Mouse (Mus musculus) ES-Bruce4 (cell line): Measurements from ENCODE around the gene Csad.

Source experiments
- CTCF ChIP-seq: IDR thresholded peaks from one replicate; pipeline ENCODE4 v1.8.1; 2011; ENCODE audit warnings: low read depth, low read length
- POLR2A ChIP-seq: IDR thresholded peaks from one replicate; pipeline ENCODE4 v1.8.1; 2011; ENCODE audit warnings: low read length; ENCODE audit not compliant: insufficient read depth

DNA sequence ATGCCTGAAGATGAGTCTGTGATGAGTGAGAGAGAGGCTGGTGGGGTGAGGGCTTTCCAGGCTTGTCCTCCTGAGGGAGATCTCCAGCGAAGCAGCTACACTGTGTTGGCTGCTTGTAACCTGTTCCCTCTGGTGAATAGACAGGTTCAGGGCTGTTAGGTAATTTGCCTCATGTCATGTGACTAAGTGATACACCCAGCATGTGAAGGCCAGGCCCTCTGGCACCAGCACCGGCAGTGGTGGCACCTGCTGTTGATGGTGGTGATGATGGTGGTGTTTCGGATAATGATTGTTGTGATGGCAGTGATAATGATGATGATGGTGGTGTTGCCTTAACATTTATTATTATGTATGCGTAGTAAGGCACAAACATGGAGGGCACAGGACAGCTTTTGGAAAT is 6.3 kb upstream of the Csad start:
- no peak for TF ChIP-seq POLR2A
- no peak for TF ChIP-seq CTCF
